Mouse (Mus musculus) limb, embryonic 10.5 days (tissue): ENCODE measurements around the gene Asxl1. TPM values are rescaled to one million over a fixed set of nuclear protein-coding genes. Genes with fewer than 3 reads are reported as not detected.
A peak's percentile ranks its signal among the peaks of the same experiment; 100 is the strongest.

Source experiments
- DNase-seq: peaks from one replicate; pipeline ENCODE4 v3.0.0-alpha.2; 2017; ENCODE audit warnings: low spot score
- H3K27ac ChIP-seq: fragments of 300-500 bp; sonication (generic); 2 replicates; pipeline ENCODE4 v1.5.1; 2016; ENCODE audit warnings: mild to moderate bottlenecking
- H3K27me3 ChIP-seq: fragments of 300-500 bp; sonication (generic); 2 replicates; pipeline ENCODE4 v1.6.1; 2016; ENCODE audit warnings: low read depth, mild to moderate bottlenecking; ENCODE audit not compliant: poor library complexity, severe bottlenecking
- H3K36me3 ChIP-seq: fragments of 300-500 bp; sonication (generic); 2 replicates; pipeline ENCODE4 v1.6.1; 2016; ENCODE audit warnings: mild to moderate bottlenecking, moderate library complexity
- H3K4me1 ChIP-seq: fragments of 300-500 bp; sonication (generic); 2 replicates; pipeline ENCODE4 v1.6.1; 2016
- H3K4me3 ChIP-seq: fragments of 300-500 bp; sonication (generic); 2 replicates; pipeline ENCODE4 v1.5.1; 2016; ENCODE audit warnings: mild to moderate bottlenecking, moderate library complexity
- H3K9me3 ChIP-seq: fragments of 300-500 bp; sonication (generic); replicated peaks from 2 replicates; pipeline ENCODE4 v1.6.1; 2016; ENCODE audit warnings: mild to moderate bottlenecking
- WGBS: fragments of 180-500 bp; shearing (Covaris S2); methylation state at CpG from one replicate; pipeline ENCODE4 v1.1.7; 2016; 5-methylcytosine and 5-hydroxymethylcytosine counted together
- polyA plus RNA-seq: library from polyadenylated mRNA; unstranded; fragments of >200 nt; fragmentation: Nextera tagmentation; extraction: Ambion mirVana; gene quantifications from 2 replicates; pipeline ENCODE4 v1.2.1, GENCODE M21; 2016

Gene Asxl1
- polyA plus RNA-seq, 1 experiment from 2014 or later = 17.0 TPM

- no peaks in the 10 kb centered on the region for H3K9me3 ChIP-seq
- no peaks in the 10 kb centered on the region for H3K27me3 ChIP-seq
- peak; percentile 72 for DNase-seq
- H3K27ac ChIP-seq = peak overlapping the region; percentile 94
- H3K4me3 ChIP-seq = peak overlapping the region; percentile 77
- no peaks in the 10 kb centered on the region for H3K36me3 ChIP-seq
- under 1% methylated on average over 58 of the region's 59 CpGs for WGBS
- H3K4me1 ChIP-seq = peaks cover 78% of the 10 kb centered on the region
Measured at GRCm38 (mm10) chr2:153443434-153444240, 98.0 kb downstream of the Asxl1 start.

GRCm38 (mm10) chr2:153444254-153445136, 98.9 kb downstream of the Asxl1 start:
- WGBS = under 1% methylated on average over 37 of the region's 64 CpGs
- H3K27ac ChIP-seq = peak overlapping the region; percentile 94
- H3K4me3 ChIP-seq = peak overlapping the region; percentile 77
- no peaks in the 10 kb centered on the region for H3K27me3 ChIP-seq
- peak; percentile 86 for DNase-seq
- no peaks in the 10 kb centered on the region for H3K9me3 ChIP-seq
- peaks cover 73% of the 10 kb centered on the region for H3K4me1 ChIP-seq
- no peaks in the 10 kb centered on the region for H3K36me3 ChIP-seq

GRCm38 (mm10) chr2:153445137-153446016, 99.7 kb downstream of the Asxl1 start:
- peaks cover 75% of the 10 kb centered on the region for H3K4me1 ChIP-seq
- whole genome bisulfite sequencing = under 1% methylated on average over 59 of the region's 59 CpGs

GRCm38 (mm10) chr2:153446017-153446408, 100.4 kb downstream of the Asxl1 start:
- peak overlapping the region; percentile 77 for H3K4me3 ChIP-seq
- DNase-seq = no peak
- H3K27me3 ChIP-seq = no peaks in the 10 kb centered on the region
- H3K4me1 ChIP-seq = peaks cover 71% of the 10 kb centered on the region
- peak overlapping the region; percentile 94 for H3K27ac ChIP-seq
- H3K9me3 ChIP-seq = no peaks in the 10 kb centered on the region
- H3K36me3 ChIP-seq = no peaks in the 10 kb centered on the region
- 0% methylated on average over 8 of the region's 8 CpGs for WGBS

More at GRCm38 (mm10) chr2:153445137-153446016, 99.7 kb downstream of the Asxl1 start:
- Histone ChIP-seq H3K4me3 (peak overlapping the region; percentile 77), H3K36me3 (no peaks in the 10 kb centered on the region), H3K27ac (peak overlapping the region; percentile 94), H3K9me3 (no peaks in the 10 kb centered on the region), H3K27me3 (no peaks in the 10 kb centered on the region)
- DNase-seq = peak; percentile 76

- H3K4me3 ChIP-seq = no peak overlapping the region; the same call in 1 of the 2 replicates
- no peaks in the 10 kb centered on the region for H3K27me3 ChIP-seq
- H3K4me1 ChIP-seq = peaks cover 66% of the 10 kb centered on the region
Measured at GRCm38 (mm10) chr2:153446476-153446875, 100.8 kb downstream of the Asxl1 start.

GRCm38 (mm10) chr2:153447719-153448118, 102.1 kb downstream of the Asxl1 start:
- no peaks in the 10 kb centered on the region for H3K36me3 ChIP-seq
- DNase-seq = no peak
- WGBS = 85% methylated on average over 3 of the region's 3 CpGs
- H3K4me1 ChIP-seq = peaks cover 54% of the 10 kb centered on the region
- H3K27me3 ChIP-seq = no peaks in the 10 kb centered on the region
- no peak overlapping the region for H3K27ac ChIP-seq
- H3K9me3 ChIP-seq = no peaks in the 10 kb centered on the region
- no peak overlapping the region for H3K4me3 ChIP-seq

More at GRCm38 (mm10) chr2:153446476-153446875, 100.8 kb downstream of the Asxl1 start:
- 13% methylated on average over 4 of the region's 4 CpGs for WGBS
- Histone ChIP-seq H3K27ac (peak overlapping the region; percentile 94; the same call in 1 of the 2 replicates), H3K9me3 (no peaks in the 10 kb centered on the region), H3K36me3 (no peaks in the 10 kb centered on the region)
- no peak for DNase-seq

GRCm38 (mm10) chr2:153448519-153448918, 102.9 kb downstream of the Asxl1 start:
- Histone ChIP-seq H3K27me3 (no peaks in the 10 kb centered on the region), H3K36me3 (no peaks in the 10 kb centered on the region), H3K27ac (no peak overlapping the region), H3K4me1 (peaks cover 46% of the 10 kb centered on the region), H3K9me3 (no peaks in the 10 kb centered on the region), H3K4me3 (no peak overlapping the region)
- WGBS = 86% methylated on average over 6 of the region's 6 CpGs
- no peak for DNase-seq

Other genes starting within 250 kb of the Asxl1 start
- gene Hck, start 237.4 kb upstream of the Asxl1 start, polyA plus RNA-seq = 0.88 and 1.1 TPM in 2 replicates
- 66.5 and 84.3 TPM in 2 replicates for gene Tm9sf4, start 184.5 kb upstream of the Asxl1 start, polyA plus RNA-seq
- 5.8 and 9.9 TPM in 2 replicates for gene Tspyl3, start 120.4 kb upstream of the Asxl1 start, polyA plus RNA-seq
- 24.6 and 27.3 TPM in 2 replicates for gene Plagl2, start 104.4 kb upstream of the Asxl1 start, polyA plus RNA-seq
- 5.9 and 6.1 TPM in 2 replicates for gene Pofut1, start 104.3 kb upstream of the Asxl1 start, polyA plus RNA-seq
- gene Kif3b, start 54.4 kb upstream of the Asxl1 start, polyA plus RNA-seq = 4.8 and 5.4 TPM in 2 replicates
- not detected in 2 replicates for gene 4930404H24Rik, start 147.0 kb downstream of the Asxl1 start, polyA plus RNA-seq
- gene Nol4l, start 184.1 kb downstream of the Asxl1 start, polyA plus RNA-seq = 15.8 and 17.2 TPM in 2 replicates